Mouse (Mus musculus): Measurements from ENCODE around the gene Mtfr1l. TPM values are rescaled to one million over a fixed set of nuclear protein-coding genes. Genes with fewer than 3 reads are reported as not detected.

Gene Mtfr1l
- polyA plus RNA-seq, 1 experiment from 2014 or later, result 133 TPM

- Histone ChIP-seq H3K9me3 (ENCODE audit: control insufficient read depth, low read length) (no peaks in the 10 kb centered on the region), H3K36me3 (ENCODE audit: control insufficient read depth, insufficient read depth, low read length) (no peaks in the 10 kb centered on the region), H3K4me2 (ENCODE audit: low read depth) (no peak overlapping the region), H3K27me3 (ENCODE audit: control insufficient read depth, insufficient read depth, low read length) (no peaks in the 10 kb centered on the region), H3K27ac (ENCODE audit: low read depth, low read length) (no peak overlapping the region), H3K4me3 (ENCODE audit: low read depth, low read length) (no peak overlapping the region), H3K4me1 (ENCODE audit: control insufficient read depth, insufficient read depth, low read length) (peaks cover 5% of the 10 kb centered on the region), H3K9ac (ENCODE audit: low read length) (no peak overlapping the region)
- ATAC-seq (ENCODE audit: insufficient read depth, low FRiP score, low TSS enrichment), result no peak
- no peak for DNase-seq (ENCODE audit: low spot score)
- 83% methylated on average over 2 of the region's 2 CpGs for WGBS
Observed at GRCm38 (mm10) chr4:134562014-134562413, 26.8 kb upstream of the Mtfr1l start.

DNA sequence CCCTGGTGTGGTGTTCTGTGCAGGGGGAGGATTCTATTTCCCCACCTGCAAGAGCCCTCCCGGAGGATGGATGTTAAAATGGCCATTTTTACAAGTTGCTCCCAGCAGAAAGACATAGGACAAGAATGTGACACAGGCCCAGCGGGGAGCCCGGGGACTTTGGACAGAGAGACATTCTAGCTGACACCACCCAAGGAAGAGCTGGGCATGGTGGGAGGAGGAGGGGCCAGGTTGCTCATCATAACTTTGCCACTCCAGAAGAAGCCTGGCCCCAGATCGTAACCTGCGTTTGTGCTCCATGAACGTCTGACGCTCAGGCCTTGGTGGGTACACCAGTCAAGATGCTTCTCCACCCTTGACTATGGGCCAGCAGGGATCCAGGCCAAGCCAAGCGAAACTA is 25.5 kb upstream of the Mtfr1l start:
- 90% methylated on average over 8 of the region's 8 CpGs for WGBS
- H3K4me3 ChIP-seq (ENCODE audit: low read depth, low read length), result no peak overlapping the region
- no peaks in the 10 kb centered on the region for H3K27me3 ChIP-seq (ENCODE audit: control insufficient read depth, insufficient read depth, low read length)
- no peak for DNase-seq (ENCODE audit: low spot score)
- H3K27ac ChIP-seq (ENCODE audit: low read depth, low read length), result no peak overlapping the region
- peaks cover 5% of the 10 kb centered on the region for H3K4me1 ChIP-seq (ENCODE audit: control insufficient read depth, insufficient read depth, low read length)
- H3K4me2 ChIP-seq (ENCODE audit: low read depth), result no peak overlapping the region
- no peaks in the 10 kb centered on the region for H3K36me3 ChIP-seq (ENCODE audit: control insufficient read depth, insufficient read depth, low read length)
- H3K9ac ChIP-seq (ENCODE audit: low read length), result no peak overlapping the region
- no peak for ATAC-seq (ENCODE audit: insufficient read depth, low FRiP score, low TSS enrichment)
- H3K9me3 ChIP-seq (ENCODE audit: control insufficient read depth, low read length), result no peaks in the 10 kb centered on the region

DNA sequence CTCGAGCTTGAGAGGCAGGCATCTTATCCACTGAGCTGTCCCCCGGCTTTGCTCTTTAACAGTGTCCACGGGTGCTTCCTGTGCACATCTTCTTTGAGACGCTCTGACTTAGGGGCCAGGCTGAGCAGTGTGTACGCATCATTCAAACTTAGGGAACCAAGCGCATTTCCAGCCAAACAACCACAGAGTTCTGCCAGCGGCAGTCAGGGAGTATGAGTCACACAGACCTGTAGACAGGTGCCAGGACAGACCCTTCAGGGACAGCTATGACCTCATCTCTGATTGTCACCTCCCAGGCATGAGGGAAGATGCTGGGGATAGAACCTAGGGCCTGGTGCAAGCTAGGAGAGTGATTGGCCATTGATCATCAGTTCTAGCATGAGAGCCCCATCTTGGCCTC is 24.0 kb upstream of the Mtfr1l start:
- no peak for ATAC-seq (ENCODE audit: insufficient read depth, low FRiP score, low TSS enrichment)
- Histone ChIP-seq H3K27me3 (ENCODE audit: control insufficient read depth, insufficient read depth, low read length) (no peaks in the 10 kb centered on the region), H3K4me3 (ENCODE audit: low read depth, low read length) (no peak overlapping the region)

DNA sequence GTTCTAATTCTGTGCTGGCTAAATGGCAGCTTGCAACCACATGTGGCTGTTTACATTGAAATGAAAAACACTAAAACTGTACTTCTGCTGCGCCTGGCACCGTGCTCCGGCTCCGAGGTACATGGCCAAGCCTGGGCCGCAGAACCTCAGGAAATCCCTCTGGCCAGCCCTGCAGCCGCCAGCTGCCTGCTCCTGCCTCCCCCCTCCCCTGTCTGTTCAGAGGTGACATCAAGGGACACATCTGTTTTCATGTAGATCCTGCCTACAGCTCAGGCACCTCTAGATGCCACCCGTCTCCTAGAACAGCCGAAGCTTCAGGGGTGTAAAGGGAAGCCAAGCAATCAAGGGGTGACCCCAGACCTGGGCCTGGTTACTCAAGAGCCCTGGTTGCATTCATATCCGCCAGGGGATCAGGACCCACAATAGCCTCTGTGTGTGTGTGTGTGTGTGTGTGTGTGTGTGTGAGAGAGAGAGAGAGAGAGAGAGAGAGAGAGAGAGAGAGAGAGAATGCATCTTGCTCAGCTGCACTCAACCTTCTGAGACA is 23.5 kb upstream of the Mtfr1l start:
- WGBS, result 50% methylated on average over 9 of the region's 9 CpGs
- DNase-seq (ENCODE audit: low spot score) (no peak), ATAC-seq (ENCODE audit: insufficient read depth, low FRiP score, low TSS enrichment) (no peak)
- H3K36me3 ChIP-seq (ENCODE audit: control insufficient read depth, insufficient read depth, low read length), result no peaks in the 10 kb centered on the region
- H3K4me2 ChIP-seq (ENCODE audit: low read depth), result no peak overlapping the region
- no peak overlapping the region for H3K27ac ChIP-seq (ENCODE audit: low read depth, low read length)
- H3K9ac ChIP-seq (ENCODE audit: low read length), result no peak overlapping the region
- H3K27me3 ChIP-seq (ENCODE audit: control insufficient read depth, insufficient read depth, low read length), result no peaks in the 10 kb centered on the region
- H3K4me3 ChIP-seq (ENCODE audit: low read depth, low read length), result no peak overlapping the region
- H3K4me1 ChIP-seq (ENCODE audit: control insufficient read depth, insufficient read depth, low read length), result peaks cover 5% of the 10 kb centered on the region
- H3K9me3 ChIP-seq (ENCODE audit: control insufficient read depth, low read length), result no peaks in the 10 kb centered on the region

More for the DNA sequence above, 24.0 kb upstream of the Mtfr1l start:
- no peak for DNase-seq (ENCODE audit: low spot score)
- no peaks in the 10 kb centered on the region for H3K36me3 ChIP-seq (ENCODE audit: control insufficient read depth, insufficient read depth, low read length)
- WGBS, result 82% methylated on average over 7 of the region's 7 CpGs
- H3K9me3 ChIP-seq (ENCODE audit: control insufficient read depth, low read length), result no peaks in the 10 kb centered on the region
- no peak overlapping the region for H3K27ac ChIP-seq (ENCODE audit: low read depth, low read length)
- H3K9ac ChIP-seq (ENCODE audit: low read length), result no peak overlapping the region
- no peak overlapping the region for H3K4me2 ChIP-seq (ENCODE audit: low read depth)
- peaks cover 5% of the 10 kb centered on the region for H3K4me1 ChIP-seq (ENCODE audit: control insufficient read depth, insufficient read depth, low read length)

GRCm38 (mm10) chr4:134557626-134558249 is 22.6 kb upstream of the Mtfr1l start:
- DNase-seq (ENCODE audit: low spot score) (peak; percentile 39), ATAC-seq (ENCODE audit: insufficient read depth, low FRiP score, low TSS enrichment) (no peak)
- H3K4me3 ChIP-seq (ENCODE audit: low read depth, low read length), result no peak overlapping the region
- WGBS, result 8% methylated on average over 16 of the region's 16 CpGs
- no peak overlapping the region for H3K9ac ChIP-seq (ENCODE audit: low read length)
- H3K27ac ChIP-seq (ENCODE audit: low read depth, low read length), result no peak overlapping the region
- H3K36me3 ChIP-seq (ENCODE audit: control insufficient read depth, insufficient read depth, low read length), result no peaks in the 10 kb centered on the region
- no peak overlapping the region for H3K4me2 ChIP-seq (ENCODE audit: low read depth)
- no peaks in the 10 kb centered on the region for H3K9me3 ChIP-seq (ENCODE audit: control insufficient read depth, low read length)
- peaks cover 5% of the 10 kb centered on the region for H3K4me1 ChIP-seq (ENCODE audit: control insufficient read depth, insufficient read depth, low read length)
- H3K27me3 ChIP-seq (ENCODE audit: control insufficient read depth, insufficient read depth, low read length), result no peaks in the 10 kb centered on the region

DNA sequence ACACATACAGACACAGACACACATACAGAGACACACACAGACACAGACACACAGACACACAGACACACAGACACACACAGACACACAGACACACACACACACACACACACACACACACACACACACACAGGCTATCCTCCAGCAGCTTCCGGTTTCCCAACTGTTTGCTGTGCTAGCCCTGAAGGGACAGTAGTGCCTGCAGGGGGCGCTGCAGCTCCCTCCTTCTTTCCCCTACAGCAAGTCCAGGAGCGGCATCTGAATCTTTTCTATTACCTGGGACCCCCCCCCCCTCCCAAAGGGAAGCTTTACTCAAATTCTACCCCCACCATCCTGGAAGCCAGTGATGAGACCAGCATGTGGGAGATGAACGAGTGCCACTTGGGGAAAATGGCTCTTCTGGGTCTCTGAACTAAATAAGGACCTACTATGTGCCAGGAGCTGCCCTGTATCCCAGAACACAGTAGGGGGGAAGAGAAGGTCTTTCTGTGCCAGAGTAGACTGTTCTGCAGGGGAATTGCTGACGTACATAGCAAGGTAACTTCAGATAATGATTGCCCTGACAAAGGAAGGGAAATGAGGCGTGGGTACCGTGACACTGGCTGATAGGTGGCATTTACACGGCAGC is 20.9 kb upstream of the Mtfr1l start:
- peaks cover 5% of the 10 kb centered on the region for H3K4me1 ChIP-seq (ENCODE audit: control insufficient read depth, insufficient read depth, low read length)
- DNase-seq (ENCODE audit: low spot score), result peak; percentile 58
- no peak overlapping the region for H3K4me2 ChIP-seq (ENCODE audit: low read depth)
- H3K36me3 ChIP-seq (ENCODE audit: control insufficient read depth, insufficient read depth, low read length), result no peaks in the 10 kb centered on the region
- H3K27ac ChIP-seq (ENCODE audit: low read depth, low read length), result no peak overlapping the region
- H3K27me3 ChIP-seq (ENCODE audit: control insufficient read depth, insufficient read depth, low read length), result no peaks in the 10 kb centered on the region
- no peak overlapping the region for H3K4me3 ChIP-seq (ENCODE audit: low read depth, low read length)
- 66% methylated on average over 8 of the region's 8 CpGs for WGBS
- H3K9me3 ChIP-seq (ENCODE audit: control insufficient read depth, low read length), result no peaks in the 10 kb centered on the region
- H3K9ac ChIP-seq (ENCODE audit: low read length), result no peak overlapping the region
- ATAC-seq (ENCODE audit: insufficient read depth, low FRiP score, low TSS enrichment), result no peak

- Histone ChIP-seq H3K27me3 (ENCODE audit: control insufficient read depth, insufficient read depth, low read length) (no peaks in the 10 kb centered on the region), H3K9ac (ENCODE audit: low read length) (no peak overlapping the region), H3K4me2 (ENCODE audit: low read depth) (no peak overlapping the region), H3K4me1 (ENCODE audit: control insufficient read depth, insufficient read depth, low read length) (peaks cover 5% of the 10 kb centered on the region), H3K36me3 (ENCODE audit: control insufficient read depth, insufficient read depth, low read length) (peaks cover 10% of the 10 kb centered on the region; the same call in 1 of the 2 replicates), H3K9me3 (ENCODE audit: control insufficient read depth, low read length) (peaks cover 8% of the 10 kb centered on the region; the same call in 1 of the 2 replicates), H3K4me3 (ENCODE audit: low read depth, low read length) (no peak overlapping the region), H3K27ac (ENCODE audit: low read depth, low read length) (no peak overlapping the region)
- DNase-seq (ENCODE audit: low spot score), result no peak
- no peak for ATAC-seq (ENCODE audit: insufficient read depth, low FRiP score, low TSS enrichment)
- WGBS, result 90% methylated on average over 1 of the region's 1 CpGs
Observed at GRCm38 (mm10) chr4:134553631-134554030, 18.4 kb upstream of the Mtfr1l start.

GRCm38 (mm10) chr4:134551494-134552316 is 16.5 kb upstream of the Mtfr1l start, which contains the start of gene Selenon:
Selenon (minus strand) TSS chr4:134552166.
- peaks cover 12% of the 10 kb centered on the region; the same call in 1 of the 2 replicates for H3K36me3 ChIP-seq (ENCODE audit: control insufficient read depth, insufficient read depth, low read length)
- ATAC-seq (ENCODE audit: insufficient read depth, low FRiP score, low TSS enrichment) (peak; percentile 85), DNase-seq (ENCODE audit: low spot score) (peak; percentile 71)
- no peaks in the 10 kb centered on the region for H3K4me1 ChIP-seq (ENCODE audit: control insufficient read depth, insufficient read depth, low read length)
- no peaks in the 10 kb centered on the region for H3K27me3 ChIP-seq (ENCODE audit: control insufficient read depth, insufficient read depth, low read length)
- under 1% methylated on average over 33 of the region's 67 CpGs for WGBS
- peak within 1 kb of the TSS; percentile 98 for H3K9ac ChIP-seq (ENCODE audit: low read length)
- peak within 1 kb of the TSS; percentile 70 for H3K4me2 ChIP-seq (ENCODE audit: low read depth)
- peaks cover 8% of the 10 kb centered on the region; the same call in 1 of the 2 replicates for H3K9me3 ChIP-seq (ENCODE audit: control insufficient read depth, low read length)
- H3K27ac ChIP-seq (ENCODE audit: low read depth, low read length), result peak within 1 kb of the TSS; percentile 94
- H3K4me3 ChIP-seq (ENCODE audit: low read depth, low read length), result peak within 1 kb of the TSS; percentile 74
